Mouse (Mus musculus) cortical plate, adult 2 months (tissue): ENCODE data around the gene Wdr60. TPM values are rescaled to one million over a fixed set of nuclear protein-coding genes. Genes with fewer than 3 reads are reported as not detected.

Experiments used
- H3K27ac ChIP-seq: fragments of 200-500 bp; 2 replicates; pipeline ENCODE4 v1.5.1; 2012; ENCODE audit warnings: low read length, control low read depth, inconsistent platforms; ENCODE audit not compliant: insufficient read depth
- H3K4me1 ChIP-seq: fragments of 200-500 bp; 2 replicates; pipeline ENCODE4 v1.6.1; 2011; ENCODE audit warnings: low read length; ENCODE audit not compliant: control insufficient read depth, insufficient read depth
- H3K4me3 ChIP-seq: fragments of 200-500 bp; 2 replicates; pipeline ENCODE4 v1.5.1; 2011; ENCODE audit warnings: mild to moderate bottlenecking, low read length, control low read depth; ENCODE audit not compliant: insufficient read depth
- CTCF ChIP-seq: fragments of 200-500 bp; IDR thresholded peaks from 2 replicates; pipeline ENCODE4 v1.5.1; 2011; ENCODE audit warnings: mild to moderate bottlenecking, control low read depth, low read length; ENCODE audit not compliant: insufficient read depth; ENCODE audit errors: extremely low read depth
- POLR2A ChIP-seq: fragments of 200-500 bp; IDR thresholded peaks from 2 replicates; pipeline ENCODE4 v1.6.1; 2011; ENCODE audit warnings: mild to moderate bottlenecking, low read length, control low read depth; ENCODE audit not compliant: insufficient read depth; ENCODE audit errors: extremely low read depth
- polyA plus RNA-seq: library from polyadenylated mRNA; depleted of rRNA; stranded (reverse); fragments of >200 nt; gene quantifications from 2 replicates; pipeline ENCODE4 v1.2.3, GENCODE M21; 2012

The Wdr60 gene
- polyA plus RNA-seq, 1 experiment, result 18.5 TPM

GRCm38 (mm10) chr12:116273733-116274132 is 10.9 kb upstream of the Wdr60 start:
- TF ChIP-seq POLR2A, result no peak
- TF ChIP-seq CTCF, result no peak
- Histone ChIP-seq H3K4me1 (no peaks in the 10 kb centered on the region), H3K27ac (no peak overlapping the region), H3K4me3 (no peak overlapping the region)

GRCm38 (mm10) chr12:116271071-116271470 is 8.2 kb upstream of the Wdr60 start:
- no peak overlapping the region for H3K4me3 ChIP-seq

GRCm38 (mm10) chr12:116270538-116270937 is 7.7 kb upstream of the Wdr60 start:
- TF ChIP-seq CTCF (no peak), POLR2A (no peak)
- H3K4me1 ChIP-seq, result no peaks in the 10 kb centered on the region
- H3K4me3 ChIP-seq, result no peak overlapping the region
- H3K27ac ChIP-seq, result no peak overlapping the region

More at GRCm38 (mm10) chr12:116271071-116271470, 8.2 kb upstream of the Wdr60 start:
- H3K4me1 ChIP-seq, result no peaks in the 10 kb centered on the region
- no peak overlapping the region for H3K27ac ChIP-seq
- TF ChIP-seq CTCF (no peak), POLR2A (no peak)

- Histone ChIP-seq H3K4me3 (no peak overlapping the region), H3K27ac (no peak overlapping the region), H3K4me1 (no peaks in the 10 kb centered on the region)
- TF ChIP-seq POLR2A, result no peak
- no peak for TF ChIP-seq CTCF
Observed at GRCm38 (mm10) chr12:116269450-116269849, 6.6 kb upstream of the Wdr60 start.

- H3K4me1 ChIP-seq, result no peaks in the 10 kb centered on the region; the same call in 1 of the 2 replicates
- TF ChIP-seq CTCF (no peak), POLR2A (no peak)
Observed at GRCm38 (mm10) chr12:116265275-116265674, 2.5 kb upstream of the Wdr60 start.

GRCm38 (mm10) chr12:116264756-116265155 is 1.9 kb upstream of the Wdr60 start:
- Histone ChIP-seq H3K4me1 (no peaks in the 10 kb centered on the region; the same call in 1 of the 2 replicates), H3K4me3 (no peak overlapping the region), H3K27ac (no peak overlapping the region)
- TF ChIP-seq CTCF (no peak), POLR2A (no peak)

More at GRCm38 (mm10) chr12:116265275-116265674, 2.5 kb upstream of the Wdr60 start:
- no peak overlapping the region for H3K27ac ChIP-seq
- H3K4me3 ChIP-seq, result no peak overlapping the region

- H3K27ac ChIP-seq, result no peak overlapping the region
- TF ChIP-seq CTCF (no peak), POLR2A (no peak)
- no peak overlapping the region for H3K4me3 ChIP-seq
- H3K4me1 ChIP-seq, result no peaks in the 10 kb centered on the region; the same call in 1 of the 2 replicates
Observed at GRCm38 (mm10) chr12:116258321-116258720, 4.5 kb downstream of the Wdr60 start.

GRCm38 (mm10) chr12:116255636-116256035 is 7.2 kb downstream of the Wdr60 start:
- H3K4me1 ChIP-seq, result no peaks in the 10 kb centered on the region
- no peak overlapping the region for H3K27ac ChIP-seq
- no peak overlapping the region for H3K4me3 ChIP-seq
- TF ChIP-seq POLR2A (no peak), CTCF (no peak)

- Histone ChIP-seq H3K27ac (no peak overlapping the region), H3K4me1 (no peaks in the 10 kb centered on the region), H3K4me3 (no peak overlapping the region)
- no peak for TF ChIP-seq POLR2A
- TF ChIP-seq CTCF, result no peak
Observed at GRCm38 (mm10) chr12:116254652-116255051, 8.2 kb downstream of the Wdr60 start.

- H3K27ac ChIP-seq, result no peak overlapping the region
- TF ChIP-seq POLR2A, result no peak
- TF ChIP-seq CTCF, result no peak
- no peak overlapping the region for H3K4me3 ChIP-seq
- no peaks in the 10 kb centered on the region for H3K4me1 ChIP-seq
Observed at GRCm38 (mm10) chr12:116244601-116245000, 18.2 kb downstream of the Wdr60 start.
